Mouse (Mus musculus): ENCODE results near the gene Exoc8. TPM values are rescaled to one million over a fixed set of nuclear protein-coding genes. Genes with fewer than 3 reads are reported as not detected.
A peak's percentile ranks its signal among the peaks of the same experiment; 100 is the strongest.

Exoc8 gene
- polyA plus RNA-seq, 1 experiment from 2014 or later = 15.5 TPM

- Histone ChIP-seq H3K36me3 (replicated peaks) (peaks cover 3% of the 10 kb centered on the region; the same call in 1 of the 2 replicates), H3K9me3 (no peaks in the 10 kb centered on the region), H3K4me3 (no peak overlapping the region), H3K27ac (no peak overlapping the region), H3K9ac (no peak overlapping the region), H3K27me3 (replicated peaks) (no peaks in the 10 kb centered on the region), H3K4me2 (no peak overlapping the region), H3K4me1 (peaks cover 20% of the 10 kb centered on the region)
- 92% methylated on average over 3 of the region's 3 CpGs for WGBS
- no peak for ATAC-seq (replicated peaks)
These were observed 30.8 kb downstream of the Exoc8 start for GRCm38 (mm10) chr8:124866669-124867068.

GRCm38 (mm10) chr8:124863729-124864128 lies 33.8 kb downstream of the Exoc8 start:
- Histone ChIP-seq H3K9ac (peak overlapping the region; percentile 99; the same call in 1 of the 2 replicates), H3K36me3 (replicated peaks) (0 out of 2 replicates have a peak, but pooled peaks cover 12% of the 10 kb centered on the region), H3K4me2 (peak overlapping the region; percentile 91), H3K9me3 (no peaks in the 10 kb centered on the region), H3K27ac (peak overlapping the region; percentile 95; the same call in 1 of the 2 replicates), H3K4me3 (peak overlapping the region; percentile 99), H3K27me3 (replicated peaks) (no peaks in the 10 kb centered on the region), H3K4me1 (peaks cover 22% of the 10 kb centered on the region)
- no peak for ATAC-seq (replicated peaks)
- WGBS = 23% methylated on average over 8 of the region's 8 CpGs

GRCm38 (mm10) chr8:124863163-124863677 lies 34.3 kb downstream of the Exoc8 start:
- H3K9me3 ChIP-seq = no peaks in the 10 kb centered on the region
- peak overlapping the region; percentile 95 for H3K27ac ChIP-seq
- H3K27me3 ChIP-seq (replicated peaks) = no peaks in the 10 kb centered on the region
- peaks cover 15% of the 10 kb centered on the region; the same call in 1 of the 2 replicates for H3K36me3 ChIP-seq (replicated peaks)
- H3K4me3 ChIP-seq = peak overlapping the region; percentile 99
- ATAC-seq (replicated peaks) = peak; percentile 88
- H3K9ac ChIP-seq = peak overlapping the region; percentile 99
- H3K4me2 ChIP-seq = peak overlapping the region; percentile 91
- under 1% methylated on average over 33 of the region's 33 CpGs for WGBS
- H3K4me1 ChIP-seq = peaks cover 22% of the 10 kb centered on the region

GRCm38 (mm10) chr8:124862321-124863162 lies 35.0 kb downstream of the Exoc8 start, which contains the start of the genes Gnpat and 2810004N23Rik:
Gene Gnpat (plus strand): TSS chr8:124863033.
Gene 2810004N23Rik (minus strand): TSS chr8:124863120.
- Histone ChIP-seq H3K4me2 (peak within 1 kb of the TSS; percentile 91), H3K4me1 (peaks cover 22% of the 10 kb centered on the region), H3K27me3 (replicated peaks) (no peaks in the 10 kb centered on the region), H3K27ac (peak within 1 kb of the TSS; percentile 95), H3K4me3 (peak within 1 kb of the TSS; percentile 99), H3K9ac (peak within 1 kb of the TSS; percentile 99), H3K36me3 (replicated peaks) (peaks cover 18% of the 10 kb centered on the region; the same call in 1 of the 2 replicates), H3K9me3 (no peaks in the 10 kb centered on the region)
- 2% methylated on average over 55 of the region's 55 CpGs for WGBS
- ATAC-seq (replicated peaks) = peak; percentile 99

- H3K27me3 ChIP-seq (replicated peaks) = no peaks in the 10 kb centered on the region
- H3K9me3 ChIP-seq = no peaks in the 10 kb centered on the region
- H3K27ac ChIP-seq = no peak overlapping the region
- 91% methylated on average over 3 of the region's 3 CpGs for WGBS
- no peak overlapping the region for H3K4me3 ChIP-seq
- H3K4me2 ChIP-seq = no peak overlapping the region
- ATAC-seq (replicated peaks) = no peak
- H3K9ac ChIP-seq = no peak overlapping the region
- H3K36me3 ChIP-seq (replicated peaks) = peaks cover 30% of the 10 kb centered on the region; the same call in 1 of the 2 replicates
- H3K4me1 ChIP-seq = peaks cover 22% of the 10 kb centered on the region
These were observed 37.3 kb downstream of the Exoc8 start for GRCm38 (mm10) chr8:124860188-124860587.

- H3K9me3 ChIP-seq = no peaks in the 10 kb centered on the region
- no peak overlapping the region; the same call in 1 of the 2 replicates for H3K9ac ChIP-seq
- H3K4me1 ChIP-seq = peaks cover 20% of the 10 kb centered on the region
- H3K4me3 ChIP-seq = no peak overlapping the region
- peaks cover 35% of the 10 kb centered on the region; the same call in 1 of the 2 replicates for H3K36me3 ChIP-seq (replicated peaks)
- no peak for ATAC-seq (replicated peaks)
- no peaks in the 10 kb centered on the region for H3K27me3 ChIP-seq (replicated peaks)
- H3K27ac ChIP-seq = no peak overlapping the region
- H3K4me2 ChIP-seq = no peak overlapping the region
These were observed 38.0 kb downstream of the Exoc8 start for GRCm38 (mm10) chr8:124859466-124859865.

GRCm38 (mm10) chr8:124853511-124853910 lies 44.0 kb downstream of the Exoc8 start:
- H3K4me1 ChIP-seq = no peaks in the 10 kb centered on the region
- H3K27ac ChIP-seq = no peak overlapping the region
- H3K9me3 ChIP-seq = peaks cover 8% of the 10 kb centered on the region; the same call in 1 of the 2 replicates
- H3K4me2 ChIP-seq = no peak overlapping the region
- H3K36me3 ChIP-seq (replicated peaks) = peaks cover 36% of the 10 kb centered on the region; the same call in 1 of the 2 replicates
- H3K27me3 ChIP-seq (replicated peaks) = no peaks in the 10 kb centered on the region
- WGBS = 98% methylated on average over 1 of the region's 1 CpGs
- no peak overlapping the region for H3K4me3 ChIP-seq
- no peak overlapping the region for H3K9ac ChIP-seq
- no peak for ATAC-seq (replicated peaks)

- Histone ChIP-seq H3K27ac (no peak overlapping the region), H3K4me3 (no peak overlapping the region), H3K4me2 (no peak overlapping the region), H3K9me3 (no peaks in the 10 kb centered on the region), H3K4me1 (no peaks in the 10 kb centered on the region), H3K36me3 (replicated peaks) (peaks cover 13% of the 10 kb centered on the region; the same call in 1 of the 2 replicates), H3K9ac (no peak overlapping the region), H3K27me3 (replicated peaks) (no peaks in the 10 kb centered on the region)
- WGBS = 93% methylated on average over 5 of the region's 5 CpGs
- no peak for ATAC-seq (replicated peaks)
These were observed 51.9 kb downstream of the Exoc8 start for GRCm38 (mm10) chr8:124845573-124845972.

- H3K36me3 ChIP-seq (replicated peaks) = peaks cover 16% of the 10 kb centered on the region; the same call in 1 of the 2 replicates
These were observed 52.4 kb downstream of the Exoc8 start for GRCm38 (mm10) chr8:124845131-124845530.

More at GRCm38 (mm10) chr8:124845131-124845530, 52.4 kb downstream of the Exoc8 start:
- no peaks in the 10 kb centered on the region for H3K27me3 ChIP-seq (replicated peaks)
- H3K4me2 ChIP-seq = no peak overlapping the region
- no peak for ATAC-seq (replicated peaks)
- 70% methylated on average over 3 of the region's 3 CpGs for WGBS
- no peaks in the 10 kb centered on the region for H3K9me3 ChIP-seq
- no peak overlapping the region for H3K9ac ChIP-seq
- H3K4me3 ChIP-seq = no peak overlapping the region
- H3K4me1 ChIP-seq = no peaks in the 10 kb centered on the region
- no peak overlapping the region for H3K27ac ChIP-seq

Other genes starting within 250 kb of the Exoc8 start
- gene 2310022B05Rik, start 234.3 kb downstream of the Exoc8 start, polyA plus RNA-seq (2015; fragmentation: Nextera tagmentation; extraction: Ambion mirVana) = 21.8 and 23.6 TPM in 2 replicates
- gene Ttc13, start 175.7 kb downstream of the Exoc8 start, polyA plus RNA-seq (2015; fragmentation: Nextera tagmentation; extraction: Ambion mirVana) = 69.4 and 70.2 TPM in 2 replicates
- 32.7 and 37.6 TPM in 2 replicates for gene Arv1, start 175.6 kb downstream of the Exoc8 start, polyA plus RNA-seq (2015; fragmentation: Nextera tagmentation; extraction: Ambion mirVana)
- 0.17 and 0.37 TPM in 2 replicates for gene Fam89a, start 145.9 kb downstream of the Exoc8 start, polyA plus RNA-seq (2015; fragmentation: Nextera tagmentation; extraction: Ambion mirVana)
- gene Trim67, start 104.6 kb downstream of the Exoc8 start, polyA plus RNA-seq (2015; fragmentation: Nextera tagmentation; extraction: Ambion mirVana) = 29.2 and 30.8 TPM in 2 replicates
- gene Gnpat, start 34.7 kb downstream of the Exoc8 start, polyA plus RNA-seq (2015; fragmentation: Nextera tagmentation; extraction: Ambion mirVana) = 77.5 and 83.9 TPM in 2 replicates
- 27.4 and 28.3 TPM in 2 replicates for gene 2810004N23Rik, start 34.6 kb downstream of the Exoc8 start, polyA plus RNA-seq (2015; fragmentation: Nextera tagmentation; extraction: Ambion mirVana)
- 10.4 and 10.7 TPM in 2 replicates for gene Sprtn, start 181 bp upstream of the Exoc8 start, polyA plus RNA-seq (2015; fragmentation: Nextera tagmentation; extraction: Ambion mirVana)
- 17.8 and 18.1 TPM in 2 replicates for gene Egln1, start 51.6 kb upstream of the Exoc8 start, polyA plus RNA-seq (2015; fragmentation: Nextera tagmentation; extraction: Ambion mirVana)
- gene Tsnax, start 115.3 kb upstream of the Exoc8 start, polyA plus RNA-seq (2015; fragmentation: Nextera tagmentation; extraction: Ambion mirVana) = 224 and 234 TPM in 2 replicates
- gene Disc1, start 156.5 kb upstream of the Exoc8 start, polyA plus RNA-seq (2015; fragmentation: Nextera tagmentation; extraction: Ambion mirVana) = 1.6 TPM in 2 replicates

All from midbrain, embryonic 15.5 days (tissue).